Mouse (Mus musculus) liver, embryonic 11.5 days (tissue): ENCODE results near the gene Med7. TPM values are rescaled to one million over a fixed set of nuclear protein-coding genes. Genes with fewer than 3 reads are reported as not detected.

Experiments
- ATAC-seq: fragments of 200-750 bp; cut with Nextera tagmentation; replicated peaks from 2 replicates; pipeline ENCODE4 v1.8.0; 2017; ENCODE audit warnings: moderate number of reproducible peaks, mild to moderate bottlenecking, moderate TSS enrichment, moderate library complexity; ENCODE audit not compliant: low FRiP score
- DNase-seq: peaks from one replicate; pipeline ENCODE4 v3.0.0-alpha.2; 2017; ENCODE audit warnings: low spot score
- H3K27ac ChIP-seq: fragments of 300-500 bp; sonication (generic); 2 replicates; pipeline ENCODE4 v1.5.1; 2014; ENCODE audit warnings: mild to moderate bottlenecking, low read depth, low read length, control low read depth
- H3K27me3 ChIP-seq: fragments of 300-500 bp; sonication (generic); replicated peaks from 2 replicates; pipeline ENCODE4 v1.6.1; 2014; ENCODE audit warnings: low read length, mixed read lengths; ENCODE audit not compliant: control insufficient read depth, insufficient read depth
- H3K36me3 ChIP-seq: fragments of 300-500 bp; sonication (generic); 2 replicates; pipeline ENCODE4 v1.6.1; 2014; ENCODE audit warnings: mild to moderate bottlenecking, low read length, moderate library complexity, mixed read lengths; ENCODE audit not compliant: control insufficient read depth, insufficient read depth
- H3K4me1 ChIP-seq: fragments of 300-500 bp; sonication (generic); replicated peaks from 2 replicates; pipeline ENCODE4 v1.6.1; 2014; ENCODE audit warnings: low read length, mixed read lengths; ENCODE audit not compliant: control insufficient read depth, insufficient read depth
- H3K4me2 ChIP-seq: fragments of 300-500 bp; sonication (generic); 2 replicates; pipeline ENCODE4 v1.6.1; 2014; ENCODE audit warnings: mild to moderate bottlenecking, control low read depth, moderate library complexity
- H3K4me3 ChIP-seq: fragments of 300-500 bp; sonication (generic); 2 replicates; pipeline ENCODE4 v1.5.1; 2014; ENCODE audit warnings: low read depth, low read length, control low read depth
- H3K9ac ChIP-seq: fragments of 300-500 bp; sonication (generic); 2 replicates; pipeline ENCODE4 v1.6.1; 2014; ENCODE audit warnings: low read depth, low read length, control low read depth
- H3K9me3 ChIP-seq: fragments of 300-500 bp; sonication (generic); 2 replicates; pipeline ENCODE4 v1.6.1; 2016; ENCODE audit warnings: low read length, inconsistent platforms, mixed read lengths; ENCODE audit not compliant: control insufficient read depth
- WGBS: fragments of 180-500 bp; shearing (Covaris S2); extraction: QIAGEN DNeasy Blood & Tissue Kit; methylation state at CpG from one replicate; pipeline ENCODE4 v1.1.7; 2014; 5-methylcytosine and 5-hydroxymethylcytosine counted together
- polyA plus RNA-seq: library from polyadenylated mRNA; unstranded; fragments of >200 nt; fragmentation: Nextera tagmentation; extraction: Ambion mirVana; gene quantifications from 2 replicates; pipeline ENCODE4 v1.2.1, GENCODE M21; 2014

Med7 gene
- polyA plus RNA-seq, 1 experiment from 2014 or later: 89.0 TPM

DNA sequence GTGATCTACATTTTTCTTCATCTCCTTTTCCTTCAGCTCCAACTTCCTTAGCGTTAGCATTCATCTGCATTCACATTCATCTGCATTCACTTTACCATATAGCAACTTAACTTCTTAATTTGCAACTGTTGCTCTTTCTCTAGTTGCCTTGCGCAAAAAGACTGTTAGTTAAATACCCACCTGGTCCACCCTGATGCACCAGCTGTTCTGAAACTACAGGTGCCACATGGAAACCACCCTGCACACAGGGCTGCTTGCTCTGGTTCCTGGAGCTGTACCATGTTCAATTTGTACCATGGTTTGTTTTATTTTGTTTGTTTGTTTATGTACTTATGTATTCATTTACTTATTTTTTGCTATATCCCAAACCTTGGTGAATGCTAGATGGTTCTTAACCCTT is 41.0 kb upstream of the Med7 start:
- no peak overlapping the region for H3K4me2 ChIP-seq
- DNase-seq (no peak), ATAC-seq (no peak)
- no peak overlapping the region for H3K27ac ChIP-seq
- H3K36me3 ChIP-seq: no peaks in the 10 kb centered on the region
- H3K4me1 ChIP-seq: no peaks in the 10 kb centered on the region; the same call in 1 of the 2 replicates
- no peak overlapping the region for H3K4me3 ChIP-seq
- no peaks in the 10 kb centered on the region for H3K27me3 ChIP-seq
- 86% methylated on average over 2 of the region's 2 CpGs for WGBS
- H3K9ac ChIP-seq: no peak overlapping the region
- no peaks in the 10 kb centered on the region for H3K9me3 ChIP-seq

GRCm38 (mm10) chr11:46396167-46396859 is 40.4 kb upstream of the Med7 start, which contains the start of gene Fam71b:
Gene Fam71b, plus strand, starts transcription at chr11:46396559.
- H3K4me3 ChIP-seq: no peak within 1 kb of the TSS
- ATAC-seq (no peak), DNase-seq (no peak)
- H3K36me3 ChIP-seq: no peaks in the 10 kb centered on the region
- WGBS: 63% methylated on average over 13 of the region's 13 CpGs
- no peak within 1 kb of the TSS for H3K27ac ChIP-seq
- no peaks in the 10 kb centered on the region for H3K9me3 ChIP-seq
- no peak within 1 kb of the TSS for H3K4me2 ChIP-seq
- no peaks in the 10 kb centered on the region for H3K27me3 ChIP-seq
- H3K9ac ChIP-seq: no peak within 1 kb of the TSS
- no peaks in the 10 kb centered on the region; the same call in 1 of the 2 replicates for H3K4me1 ChIP-seq

GRCm38 (mm10) chr11:46396860-46397179 is 39.9 kb upstream of the Med7 start:
- ATAC-seq (no peak), DNase-seq (no peak)
- Histone ChIP-seq H3K9ac (no peak overlapping the region), H3K36me3 (no peaks in the 10 kb centered on the region), H3K4me1 (no peaks in the 10 kb centered on the region; the same call in 1 of the 2 replicates), H3K9me3 (no peaks in the 10 kb centered on the region), H3K27me3 (no peaks in the 10 kb centered on the region), H3K4me2 (no peak overlapping the region), H3K4me3 (no peak overlapping the region), H3K27ac (no peak overlapping the region)
- WGBS: 62% methylated on average over 4 of the region's 4 CpGs

DNA sequence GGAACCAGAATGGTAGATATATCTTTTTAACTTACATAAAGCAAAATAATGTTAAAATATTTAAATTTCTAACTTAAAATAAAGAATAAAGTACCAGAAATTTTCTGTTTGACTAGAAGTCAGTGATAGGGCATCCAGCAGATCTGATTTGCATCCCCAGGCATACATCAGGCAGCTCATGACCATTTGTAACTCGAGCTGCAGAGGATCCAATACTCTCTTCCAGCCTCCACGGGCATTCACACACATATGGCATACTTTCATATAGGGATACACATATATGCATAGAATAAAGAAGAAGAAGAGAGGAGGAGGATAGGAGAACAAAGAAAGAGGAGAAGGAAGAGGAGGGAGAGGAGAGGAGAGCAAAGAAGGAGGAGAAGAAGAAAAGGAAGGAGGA is 38.8 kb upstream of the Med7 start:
- no peak for DNase-seq
- Histone ChIP-seq H3K36me3 (no peaks in the 10 kb centered on the region), H3K9me3 (no peaks in the 10 kb centered on the region), H3K4me2 (no peak overlapping the region), H3K4me1 (no peaks in the 10 kb centered on the region; the same call in 1 of the 2 replicates), H3K27me3 (no peaks in the 10 kb centered on the region), H3K27ac (no peak overlapping the region), H3K9ac (no peak overlapping the region), H3K4me3 (no peak overlapping the region)
- WGBS: 62% methylated on average over 2 of the region's 2 CpGs
- no peak for ATAC-seq

DNA sequence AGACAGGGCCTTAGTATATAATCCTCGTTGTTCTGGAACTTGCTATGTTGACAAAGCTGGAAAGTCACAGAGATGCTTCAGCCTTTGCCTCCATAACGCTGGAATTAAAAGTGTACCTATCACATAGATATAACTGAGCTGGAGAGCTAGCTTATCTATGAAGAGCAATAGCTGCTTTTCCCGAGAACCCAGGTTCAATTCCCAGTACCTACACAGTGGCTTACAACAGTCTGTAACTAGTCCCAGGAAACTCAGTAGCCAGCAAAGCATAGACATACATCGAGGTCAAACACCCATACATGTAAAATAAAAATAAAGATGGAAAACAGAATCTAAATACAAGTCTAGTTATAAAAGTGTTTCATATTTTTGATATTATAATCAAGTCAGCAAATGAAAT is 38.3 kb upstream of the Med7 start:
- H3K9me3 ChIP-seq: no peaks in the 10 kb centered on the region
- H3K27ac ChIP-seq: no peak overlapping the region
- no peak overlapping the region for H3K4me2 ChIP-seq
- no peaks in the 10 kb centered on the region; the same call in 1 of the 2 replicates for H3K4me1 ChIP-seq
- no peaks in the 10 kb centered on the region for H3K27me3 ChIP-seq
- WGBS: 66% methylated on average over 4 of the region's 4 CpGs
- H3K9ac ChIP-seq: no peak overlapping the region
- H3K36me3 ChIP-seq: no peaks in the 10 kb centered on the region
- DNase-seq (no peak), ATAC-seq (no peak)
- no peak overlapping the region for H3K4me3 ChIP-seq

- no peak overlapping the region for H3K4me3 ChIP-seq
- H3K27me3 ChIP-seq: no peaks in the 10 kb centered on the region
- H3K36me3 ChIP-seq: no peaks in the 10 kb centered on the region
- no peak overlapping the region for H3K4me2 ChIP-seq
- no peak for ATAC-seq
- 57% methylated on average over 5 of the region's 5 CpGs for WGBS
- no peaks in the 10 kb centered on the region for H3K9me3 ChIP-seq
- H3K4me1 ChIP-seq: no peaks in the 10 kb centered on the region; the same call in 1 of the 2 replicates
- DNase-seq: no peak
- no peak overlapping the region for H3K27ac ChIP-seq
- H3K9ac ChIP-seq: no peak overlapping the region
These were observed 37.8 kb upstream of the Med7 start for GRCm38 (mm10) chr11:46398933-46399383.

DNA sequence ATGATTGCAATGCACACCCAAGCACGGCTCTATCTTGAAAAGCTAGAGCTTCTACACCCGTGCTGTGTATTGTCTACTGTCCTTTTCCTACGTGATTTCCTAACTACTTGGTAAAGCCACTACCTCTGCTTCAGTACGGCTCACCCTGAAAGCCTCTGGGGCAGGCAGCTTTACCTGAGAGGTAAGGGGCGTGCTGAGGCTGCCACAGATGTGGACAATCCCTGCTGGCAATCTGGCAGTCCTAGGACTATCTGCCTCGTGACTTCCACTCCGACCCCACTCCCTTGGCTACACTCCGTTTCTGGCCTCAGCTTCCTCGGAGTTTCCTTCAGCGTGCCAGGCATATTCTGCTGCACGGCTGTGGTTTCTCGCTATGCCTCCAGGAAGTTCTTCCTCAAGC is 35.2 kb upstream of the Med7 start:
- DNase-seq (no peak), ATAC-seq (no peak)
- 72% methylated on average over 12 of the region's 12 CpGs for WGBS
- Histone ChIP-seq H3K9ac (no peak overlapping the region), H3K4me2 (no peak overlapping the region), H3K27me3 (no peaks in the 10 kb centered on the region), H3K27ac (no peak overlapping the region), H3K4me3 (no peak overlapping the region), H3K4me1 (no peaks in the 10 kb centered on the region; the same call in 1 of the 2 replicates), H3K36me3 (no peaks in the 10 kb centered on the region), H3K9me3 (no peaks in the 10 kb centered on the region)

DNA sequence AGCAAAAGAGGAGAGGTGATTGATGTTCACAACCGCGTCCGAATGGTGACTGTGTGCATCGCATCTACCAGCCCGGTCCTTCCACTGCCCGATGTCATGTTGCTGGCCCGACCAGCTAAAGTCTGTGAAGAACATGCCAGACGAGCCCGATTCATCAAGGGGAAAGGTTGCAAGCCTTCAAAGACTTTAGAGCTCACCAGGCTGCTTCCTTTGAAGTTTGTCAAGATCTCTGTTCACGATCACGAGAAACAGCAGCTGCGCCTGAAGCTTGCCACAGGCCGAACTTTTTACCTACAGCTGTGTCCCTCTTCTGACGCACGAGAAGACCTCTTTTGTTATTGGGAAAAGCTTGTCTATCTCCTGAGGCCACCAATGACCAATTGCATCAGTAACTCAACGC is 31.7 kb upstream of the Med7 start:
- ATAC-seq (no peak), DNase-seq (no peak)
- H3K9me3 ChIP-seq: no peaks in the 10 kb centered on the region
- H3K27ac ChIP-seq: no peak overlapping the region
- no peaks in the 10 kb centered on the region for H3K36me3 ChIP-seq
- H3K27me3 ChIP-seq: no peaks in the 10 kb centered on the region
- no peak overlapping the region for H3K4me2 ChIP-seq
- H3K9ac ChIP-seq: no peak overlapping the region
- H3K4me1 ChIP-seq: no peaks in the 10 kb centered on the region
- H3K4me3 ChIP-seq: no peak overlapping the region
- 82% methylated on average over 16 of the region's 16 CpGs for WGBS

DNA sequence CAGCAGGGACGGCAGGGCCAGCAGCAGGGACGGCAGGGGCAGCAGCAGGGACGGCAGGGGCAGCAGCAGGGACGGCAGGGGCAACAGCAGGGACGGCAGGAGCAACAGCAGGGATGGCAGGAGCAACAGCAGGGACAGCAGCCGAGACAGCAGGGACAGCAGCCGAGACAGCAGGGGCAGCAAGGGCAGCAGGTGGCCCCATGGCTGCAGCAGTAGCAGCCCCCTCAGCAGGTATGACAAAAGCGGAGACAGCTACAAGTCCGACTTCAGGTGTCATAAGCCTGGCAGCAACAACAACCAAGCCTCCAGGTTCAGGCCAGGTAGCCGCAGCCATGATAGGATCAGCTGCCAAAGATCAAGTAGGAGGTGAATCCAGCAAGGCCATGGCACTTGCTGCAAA is 30.0 kb upstream of the Med7 start:
- Histone ChIP-seq H3K4me3 (no peak overlapping the region), H3K27ac (no peak overlapping the region), H3K4me2 (no peak overlapping the region), H3K4me1 (no peaks in the 10 kb centered on the region), H3K27me3 (no peaks in the 10 kb centered on the region), H3K36me3 (no peaks in the 10 kb centered on the region), H3K9ac (no peak overlapping the region), H3K9me3 (no peaks in the 10 kb centered on the region)
- DNase-seq (no peak), ATAC-seq (no peak)
- 53% methylated on average over 10 of the region's 10 CpGs for WGBS
